Mouse (Mus musculus): Measurements from ENCODE around the gene Erc2.

DNA sequence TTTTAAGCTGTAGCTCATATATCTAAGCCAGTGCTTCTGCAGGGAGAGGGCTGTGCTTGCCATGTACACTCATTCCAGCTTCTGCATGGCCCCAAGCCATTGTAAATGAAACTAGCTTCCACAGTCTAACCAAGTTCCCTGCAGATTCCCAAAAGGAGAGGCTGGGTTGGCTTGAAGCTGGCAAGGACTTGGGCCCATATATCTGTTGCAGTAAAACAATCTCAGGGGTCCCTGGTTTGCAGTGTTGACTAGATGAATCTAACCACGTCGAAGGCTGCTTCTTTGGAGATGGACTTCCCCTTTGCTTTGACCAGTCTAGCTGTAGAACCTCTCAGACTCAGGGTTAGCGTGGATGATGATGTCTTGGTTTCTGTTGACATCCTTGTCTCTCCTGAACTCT is 716.9 kb downstream of the Erc2 start:
- TF ChIP-seq CTCF (IDR thresholded peaks at IDR 0.05; ENCODE audit: low read depth) (no peak), EP300 (IDR thresholded peaks at IDR 0.05; ENCODE audit: low read depth) (no peak)

Measured in liver, embryonic 14.5 days (tissue).